Mouse (Mus musculus) mesoderm, embryonic 11.5 days (tissue): Measurements from ENCODE around the gene Dnajb12.

Experiments used
- DNase-seq: peaks from one replicate; pipeline ENCODE4 v3.0.0-alpha.2; 2012; ENCODE audit warnings: low read depth, low spot score

Gene Dnajb12

GRCm38 (mm10) chr10:59948363-59949254, 69.3 kb downstream of the Dnajb12 start:
- DNase-seq = no peak
